Mouse (Mus musculus) Patski (cell line): ENCODE data around the gene Ampd2. TPM values are rescaled to one million over a fixed set of nuclear protein-coding genes. Genes with fewer than 3 reads are reported as not detected.

ENCODE experiments used
- ATAC-seq: fragments of 100-300 bp; one replicate; pipeline ENCODE4 v1.8.0; 2021
- CTCF ChIA-PET: fragments of 350-600 bp; sonication (Branson Sonifier 250); formaldehyde crosslinking; loops from one replicate; lab custom pipeline; 2022; ENCODE audit warnings: inconsistent platforms; lab: Charles Lee
- POLR2A ChIA-PET: fragments of 350-600 bp; sonication (Branson Sonifier 250); formaldehyde crosslinking; loops from one replicate; lab custom pipeline; 2022; ENCODE audit warnings: antibody characterized with exemption, inconsistent platforms; lab: Charles Lee
- DNase-seq: peaks from one replicate; pipeline ENCODE4 v3.0.0-alpha.2; 2011; ENCODE audit warnings: low read depth, low spot score
- H3K27me3 ChIP-seq: fragments of 371-371 bp; one replicate; pipeline ENCODE4 v1.5.1; 2021
- CTCF ChIP-seq: fragments of 100-300 bp; IDR thresholded peaks from one replicate; pipeline ENCODE4 v1.5.1; 2021
- in situ Hi-C: fragments of 300-500 bp; cut with MboI; formaldehyde crosslinking; loops from 3 replicates; pipeline ENCODE4 v1.11.1; 2018; ENCODE audit warnings: low pct_unique_long_range_greater_than_20kb, mixed read lengths
- polyA plus RNA-seq: library from polyadenylated mRNA; unstranded; gene quantifications from one replicate; pipeline ENCODE4 v1.2.3, GENCODE M21; 2021

The Ampd2 gene
- polyA plus RNA-seq, 1 experiment from 2014 or later = 78.2 TPM

- DNase-seq = no peak
- no peak for TF ChIP-seq CTCF
- in situ Hi-C loops = loop anchor here (5.0 to 10.0 kb wide), 4 partner anchors 45 to 368 kb away; partner anchors contain the start of genes Ahcyl1 and Gstm1
Measured at GRCm38 (mm10) chr3:108062648-108063047, 23.8 kb downstream of the Ampd2 start.

GRCm38 (mm10) chr3:108061420-108061819 lies 25.0 kb downstream of the Ampd2 start:
- ChIA-PET CTCF (interaction anchor here (0.6 to 4.4 kb wide), 36 partner anchors 9 to 685 kb away, joined by 3 to 27 read pairs (median 4); partner anchors contain the start of genes Ahcyl1, Gstm1, Gstm4 and Gstm7), POLR2A (interaction anchor here (1.1 kb wide), 1 partner anchor 13 kb away, joined by 3 read pairs; no protein-coding TSS in a partner anchor)
- ATAC-seq = no peak
- no peak for DNase-seq
- in situ Hi-C loops = loop anchor here (5.0 to 10.0 kb wide), 4 partner anchors 44 to 367 kb away; partner anchors contain the start of genes Ahcyl1 and Gstm1
- H3K27me3 ChIP-seq = no peaks in the 10 kb centered on the region
- no peak for TF ChIP-seq CTCF

More at GRCm38 (mm10) chr3:108062648-108063047, 23.8 kb downstream of the Ampd2 start:
- H3K27me3 ChIP-seq = no peaks in the 10 kb centered on the region
- ChIA-PET POLR2A (interaction anchor here (0.7 kb wide), 1 partner anchor 113 kb away, joined by 3 read pairs; no protein-coding TSS in a partner anchor), CTCF (interaction anchor here (1.1 to 4.4 kb wide), 6 partner anchors 19 to 365 kb away, joined by 3 to 27 read pairs (median 5); partner anchors contain the start of gene Gstm1)
- ATAC-seq = no peak

DNA sequence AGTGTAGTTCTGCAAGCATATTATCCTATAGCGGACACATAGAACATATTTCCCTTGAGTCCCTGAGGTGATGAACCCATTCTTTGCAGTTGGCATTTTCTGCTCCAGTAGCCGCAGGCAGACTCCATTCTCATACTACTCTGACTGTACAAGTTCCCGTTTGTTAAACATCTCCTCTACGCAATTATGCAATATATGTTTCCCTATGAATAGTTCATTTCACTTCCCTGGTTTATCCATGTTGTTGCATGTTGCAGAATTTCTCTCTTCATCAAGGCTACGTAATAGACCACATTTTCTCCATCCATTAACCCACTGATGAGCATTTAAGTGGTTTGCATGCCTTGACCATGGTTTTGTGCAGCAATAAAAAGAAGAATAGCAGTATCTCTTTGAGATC lies 36.0 kb downstream of the Ampd2 start:
- DNase-seq (no peak), ATAC-seq (no peak)
- no peaks in the 10 kb centered on the region for H3K27me3 ChIP-seq
- POLR2A ChIA-PET = interaction anchor here (1.1 kb wide), 1 partner anchor 28 kb away, joined by 3 read pairs; no protein-coding TSS in a partner anchor
- in situ Hi-C loops = no loop called here
- no peak for TF ChIP-seq CTCF
- CTCF ChIA-PET = interaction anchor here (0.7 to 3.9 kb wide), 4 partner anchors 11 to 118 kb away, joined by 3 to 12 read pairs (median 3); no protein-coding TSS in a partner anchor

GRCm38 (mm10) chr3:108048306-108048705 lies 38.1 kb downstream of the Ampd2 start:
- no peak for TF ChIP-seq CTCF
- ChIA-PET POLR2A (interaction anchor here (0.5 to 1.4 kb wide), 5 partner anchors 9 to 310 kb away, joined by 3 to 5 read pairs (median 3); no protein-coding TSS in a partner anchor), CTCF (interaction anchor here (0.7 to 3.9 kb wide), 10 partner anchors 9 to 115 kb away, joined by 3 to 12 read pairs (median 4); no protein-coding TSS in a partner anchor)
- H3K27me3 ChIP-seq = no peaks in the 10 kb centered on the region
- DNase-seq (peak; percentile 27), ATAC-seq (no peak)
- in situ Hi-C loops = no loop called here

DNA sequence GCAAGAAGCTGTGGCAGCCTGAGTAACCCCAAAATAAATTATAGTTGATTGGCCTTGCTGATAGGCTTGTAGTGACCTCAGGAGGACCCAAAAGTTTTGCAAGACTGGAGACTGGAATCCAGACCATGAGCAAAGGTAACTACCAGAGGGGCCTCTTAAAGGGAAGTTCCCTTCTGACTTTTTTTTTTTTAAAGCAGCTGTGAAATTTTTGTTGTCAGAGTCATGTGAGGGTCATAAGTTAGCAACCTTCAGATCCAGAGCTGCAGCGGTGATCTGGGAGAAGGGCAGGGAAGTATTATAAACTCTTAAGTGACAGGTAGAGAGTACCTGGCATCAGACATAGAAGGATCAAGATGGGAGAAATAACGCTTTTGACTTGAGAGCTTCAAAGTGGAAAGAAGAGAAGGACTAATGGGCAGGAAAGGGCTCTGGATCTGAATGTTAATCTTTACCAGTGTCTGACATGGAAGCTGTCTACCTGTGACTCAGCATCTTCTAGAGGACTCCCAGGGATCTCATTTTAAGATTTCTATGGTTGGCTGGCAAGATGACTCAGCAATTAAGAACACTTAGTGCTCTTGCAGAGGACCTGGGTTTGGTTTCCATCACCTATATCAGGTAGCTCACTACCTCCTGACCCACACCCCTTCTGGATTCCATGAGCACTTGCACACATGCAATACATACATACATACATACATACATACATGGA lies 39.4 kb downstream of the Ampd2 start:
- in situ Hi-C loops = no loop called here
- ATAC-seq (no peak), DNase-seq (no peak)
- TF ChIP-seq CTCF = no peak
- ChIA-PET CTCF (interaction anchor here (0.9 to 3.9 kb wide), 8 partner anchors 10 to 110 kb away, joined by 3 to 12 read pairs (median 6); no protein-coding TSS in a partner anchor), POLR2A (interaction anchor here (0.6 kb wide), 1 partner anchor 174 kb away, joined by 3 read pairs; no protein-coding TSS in a partner anchor)
- no peaks in the 10 kb centered on the region for H3K27me3 ChIP-seq

DNA sequence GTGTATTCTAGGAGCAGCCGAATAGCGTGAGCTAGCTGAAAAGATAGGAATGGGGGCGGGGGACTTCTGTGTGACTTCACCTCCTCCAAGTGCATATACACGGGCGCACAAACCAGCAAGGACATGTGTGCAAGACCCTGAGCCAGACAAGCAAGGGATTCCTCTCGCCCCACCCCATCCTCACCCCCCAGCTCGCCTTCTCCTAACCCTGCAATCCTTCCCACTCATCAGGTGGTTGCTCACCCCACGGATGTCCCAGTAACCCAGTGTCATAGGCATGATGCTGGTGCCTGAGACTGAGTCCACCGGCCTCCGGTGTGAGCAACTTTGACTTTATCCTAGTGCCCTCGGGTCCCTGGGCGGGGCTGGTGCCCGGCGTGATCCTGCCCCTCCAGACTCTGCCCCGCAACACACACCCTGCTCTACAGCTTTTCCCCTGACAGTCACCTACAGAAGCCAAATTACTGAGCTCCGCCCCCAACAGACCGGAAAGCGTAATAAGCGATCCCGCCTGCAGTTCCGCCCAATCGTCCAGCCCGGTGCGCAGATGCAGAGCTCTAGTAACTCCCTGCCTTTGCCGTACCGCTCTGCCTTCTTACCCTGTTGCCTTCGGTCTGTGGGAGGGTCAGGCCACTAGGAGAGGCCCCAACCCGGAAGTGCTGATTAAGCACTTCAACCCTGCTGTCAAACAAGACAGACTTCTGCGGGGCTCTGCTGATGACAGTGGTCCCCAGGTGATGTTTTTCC lies 41.9 kb downstream of the Ampd2 start, which contains the start of gene Gstm4:
Gstm4 (minus strand) TSS at position 501 of the 747 bp plus-strand sequence.
- no peaks in the 10 kb centered on the region for H3K27me3 ChIP-seq
- DNase-seq (no peak), ATAC-seq (peak; percentile 41)
- ChIA-PET CTCF (interaction anchor here (1.2 to 2.2 kb wide), 4 partner anchors 15 to 17 kb away, joined by 4 to 6 read pairs (median 5); no protein-coding TSS in a partner anchor), POLR2A (no interaction called here)
- TF ChIP-seq CTCF = no peak
- in situ Hi-C loops = no loop called here

GRCm38 (mm10) chr3:108033156-108033555 lies 53.3 kb downstream of the Ampd2 start:
- no peak for DNase-seq
- in situ Hi-C loops = no loop called here
- TF ChIP-seq CTCF = no peak
- ATAC-seq = no peak
- ChIA-PET POLR2A (interaction anchor here (0.7 kb wide), 1 partner anchor 16 kb away, joined by 8 read pairs; no protein-coding TSS in a partner anchor), CTCF (interaction anchor here (1.4 to 2.0 kb wide), 2 partner anchors 15 to 115 kb away, joined by 4 to 6 read pairs; partner anchors contain the start of gene Gstm1)
- no peaks in the 10 kb centered on the region for H3K27me3 ChIP-seq

GRCm38 (mm10) chr3:108032113-108032512 lies 54.3 kb downstream of the Ampd2 start:
- ChIA-PET CTCF (interaction anchor here (1.3 to 2.0 kb wide), 2 partner anchors 10 to 14 kb away, joined by 3 to 6 read pairs; partner anchors contain the start of gene Gstm1), POLR2A (no interaction called here)
- ATAC-seq (no peak), DNase-seq (no peak)
- in situ Hi-C loops = no loop called here
- TF ChIP-seq CTCF = no peak
- no peaks in the 10 kb centered on the region for H3K27me3 ChIP-seq

- ATAC-seq = no peak
- no peak for DNase-seq
- in situ Hi-C loops = no loop called here
- ChIA-PET POLR2A (no interaction called here), CTCF (interaction anchor here (1.2 to 1.9 kb wide), 3 partner anchors 10 to 18 kb away, joined by 4 to 9 read pairs (median 5); partner anchors contain the start of genes Gstm1 and Gstm4)
- no peak for TF ChIP-seq CTCF
- no peaks in the 10 kb centered on the region for H3K27me3 ChIP-seq
Measured at GRCm38 (mm10) chr3:108028641-108029365, 57.6 kb downstream of the Ampd2 start.
